Mouse (Mus musculus) embryonic facial prominence, embryonic 14.5 days (tissue): ENCODE data around the gene RPS10-NUDT3. TPM values are rescaled to one million over a fixed set of nuclear protein-coding genes. Genes with fewer than 3 reads are reported as not detected.

Experiments used
- ATAC-seq: fragments of 200-750 bp; cut with Nextera tagmentation; 2 replicates; pipeline ENCODE4 v1.8.0; 2017; ENCODE audit warnings: low read depth, moderate number of reproducible peaks, moderate TSS enrichment
- DNase-seq: peaks from one replicate; pipeline ENCODE4 v3.0.0-alpha.2; 2015; ENCODE audit warnings: low spot score
- H3K27ac ChIP-seq: fragments of 300-500 bp; sonication (generic); replicated peaks from 2 replicates; pipeline ENCODE4 v1.5.1; 2014; ENCODE audit warnings: low read depth, mild to moderate bottlenecking, low read length, moderate library complexity
- H3K27me3 ChIP-seq: fragments of 300-500 bp; sonication (generic); replicated peaks from 2 replicates; pipeline ENCODE4 v1.6.1; 2014; ENCODE audit warnings: low read length; ENCODE audit not compliant: control insufficient read depth, insufficient read depth
- H3K36me3 ChIP-seq: fragments of 300-500 bp; sonication (generic); 2 replicates; pipeline ENCODE4 v1.6.1; 2014; ENCODE audit warnings: low read length, mixed read lengths; ENCODE audit not compliant: control insufficient read depth, insufficient read depth
- H3K4me1 ChIP-seq: fragments of 300-500 bp; sonication (generic); 2 replicates; pipeline ENCODE4 v1.6.1; 2014; ENCODE audit warnings: antibody characterized with exemption, low read length; ENCODE audit not compliant: control insufficient read depth, insufficient read depth
- H3K4me2 ChIP-seq: fragments of 300-500 bp; sonication (generic); 2 replicates; pipeline ENCODE4 v1.6.1; 2014; ENCODE audit warnings: low read depth, mild to moderate bottlenecking, low read length, moderate library complexity, mixed read lengths
- H3K4me3 ChIP-seq: fragments of 300-500 bp; sonication (generic); 2 replicates; pipeline ENCODE4 v1.5.1; 2014; ENCODE audit warnings: low read depth, mild to moderate bottlenecking, low read length
- H3K9ac ChIP-seq: fragments of 300-500 bp; sonication (generic); 2 replicates; pipeline ENCODE4 v1.6.1; 2014; ENCODE audit warnings: low read depth, mild to moderate bottlenecking, low read length, moderate library complexity, mixed read lengths
- H3K9me3 ChIP-seq: fragments of 300-500 bp; sonication (generic); 2 replicates; pipeline ENCODE4 v1.6.1; 2016; ENCODE audit warnings: low read length; ENCODE audit not compliant: control insufficient read depth
- WGBS: fragments of 180-500 bp; shearing (Covaris S2); extraction: QIAGEN DNeasy Blood & Tissue Kit; methylation state at CpG from one replicate; pipeline ENCODE4 v1.1.7; 2014; 5-methylcytosine and 5-hydroxymethylcytosine counted together
- polyA plus RNA-seq: library from polyadenylated mRNA; unstranded; fragments of >200 nt; fragmentation: Nextera tagmentation; extraction: Ambion mirVana; gene quantifications from 2 replicates; pipeline ENCODE4 v1.2.1, GENCODE M21; 2014

The RPS10-NUDT3 gene
- polyA plus RNA-seq, 1 experiment from 2014 or later = not detected

- no peak for ATAC-seq
- no peaks in the 10 kb centered on the region for H3K9me3 ChIP-seq
- no peaks in the 10 kb centered on the region for H3K27me3 ChIP-seq
- H3K36me3 ChIP-seq = no peaks in the 10 kb centered on the region
- H3K4me2 ChIP-seq = no peak overlapping the region
- no peak overlapping the region for H3K9ac ChIP-seq
- no peak for DNase-seq
- no peaks in the 10 kb centered on the region for H3K4me1 ChIP-seq
- no peak overlapping the region for H3K27ac ChIP-seq
- 68% methylated on average over 2 of the region's 2 CpGs for WGBS
- H3K4me3 ChIP-seq = no peak overlapping the region
Measured at GRCm38 (mm10) chr17:27541261-27541660, 93.8 kb downstream of the RPS10-NUDT3 start.

DNA sequence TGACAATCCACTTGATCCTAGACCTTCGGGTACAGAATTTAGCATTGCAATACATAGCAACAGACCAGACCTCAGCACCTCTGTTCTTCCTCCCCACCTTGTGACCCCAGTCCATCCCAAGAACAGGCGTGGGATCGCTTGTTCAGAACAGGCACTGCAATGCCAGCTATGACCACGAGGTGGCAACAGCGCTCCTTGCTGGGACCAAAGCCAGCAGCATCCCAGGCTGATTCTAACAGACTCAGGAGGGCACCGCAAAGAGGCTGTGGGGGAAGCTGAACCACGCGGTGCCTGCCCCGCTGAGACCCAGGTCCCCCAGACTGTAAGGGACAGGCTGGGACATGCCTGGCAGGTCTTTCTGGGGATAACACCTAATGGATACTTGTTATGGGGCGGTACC is 100.3 kb downstream of the RPS10-NUDT3 start:
- DNase-seq (peak; percentile 83), ATAC-seq (peak; percentile 87)
- H3K4me1 ChIP-seq = no peaks in the 10 kb centered on the region
- no peak overlapping the region for H3K4me3 ChIP-seq
- H3K9me3 ChIP-seq = no peaks in the 10 kb centered on the region
- H3K27ac ChIP-seq = no peak overlapping the region
- H3K36me3 ChIP-seq = no peaks in the 10 kb centered on the region
- 8% methylated on average over 10 of the region's 10 CpGs for WGBS
- H3K9ac ChIP-seq = no peak overlapping the region
- no peak overlapping the region for H3K4me2 ChIP-seq
- H3K27me3 ChIP-seq = no peaks in the 10 kb centered on the region

DNA sequence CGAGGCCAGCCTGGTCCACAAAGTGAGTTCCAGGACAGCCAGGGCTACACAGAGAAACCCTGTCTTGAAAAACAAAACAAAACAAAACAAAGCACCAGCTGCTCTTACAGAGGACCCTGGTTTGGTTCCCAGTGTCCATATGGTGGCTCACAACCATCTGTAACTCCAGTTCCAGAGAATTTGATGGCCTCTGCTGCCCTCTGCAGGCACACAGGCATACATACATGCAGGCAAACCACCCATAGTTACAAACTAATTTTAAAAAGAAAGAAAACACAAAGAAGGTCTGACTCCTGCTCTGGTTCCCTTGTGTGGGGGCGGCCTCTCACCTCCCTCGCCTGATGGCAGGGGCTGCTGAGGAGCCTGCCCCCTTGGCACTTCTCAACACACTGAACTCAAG is 101.7 kb downstream of the RPS10-NUDT3 start:
- no peaks in the 10 kb centered on the region for H3K36me3 ChIP-seq
- H3K27me3 ChIP-seq = no peaks in the 10 kb centered on the region
- H3K4me3 ChIP-seq = no peak overlapping the region
- H3K4me2 ChIP-seq = no peak overlapping the region
- H3K9ac ChIP-seq = no peak overlapping the region
- ATAC-seq (no peak), DNase-seq (no peak)
- no peaks in the 10 kb centered on the region for H3K9me3 ChIP-seq
- H3K27ac ChIP-seq = no peak overlapping the region
- no peaks in the 10 kb centered on the region for H3K4me1 ChIP-seq
- WGBS = 76% methylated on average over 3 of the region's 3 CpGs

DNA sequence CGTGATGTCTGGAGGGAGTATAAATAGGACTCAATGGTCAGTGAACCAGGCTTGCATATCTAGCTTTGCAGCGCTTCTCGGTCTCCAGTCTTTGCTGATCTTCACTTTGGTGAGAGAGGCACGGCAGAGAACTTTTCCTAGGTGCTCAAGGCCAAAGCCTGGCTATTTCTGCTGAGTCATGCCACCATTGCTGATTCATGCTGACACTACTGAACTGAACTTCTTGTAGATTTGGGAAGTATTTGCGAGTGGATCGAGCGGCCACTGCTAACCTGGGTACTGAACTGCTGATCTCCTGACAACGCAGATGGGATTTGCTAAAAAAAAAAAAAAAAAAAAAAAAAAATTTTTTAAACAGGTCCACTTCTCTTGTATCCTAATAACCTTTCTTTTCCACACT is 102.9 kb downstream of the RPS10-NUDT3 start:
- Histone ChIP-seq H3K4me2 (no peak overlapping the region), H3K9ac (no peak overlapping the region), H3K27me3 (no peaks in the 10 kb centered on the region), H3K36me3 (no peaks in the 10 kb centered on the region), H3K4me1 (no peaks in the 10 kb centered on the region), H3K4me3 (no peak overlapping the region), H3K9me3 (no peaks in the 10 kb centered on the region), H3K27ac (no peak overlapping the region)
- ATAC-seq (no peak), DNase-seq (no peak)
- WGBS = 87% methylated on average over 8 of the region's 8 CpGs

Other genes with a start within 250 kb of the RPS10-NUDT3 start
- gene Grm4, start 113.8 kb downstream of the RPS10-NUDT3 start, polyA plus RNA-seq = 0.97 and 1.2 TPM in 2 replicates
- gene Hmga1, start 78.7 kb downstream of the RPS10-NUDT3 start, polyA plus RNA-seq = 142 and 170 TPM in 2 replicates
- gene AI413582, start 69.5 kb downstream of the RPS10-NUDT3 start, polyA plus RNA-seq = 28.8 and 29.3 TPM in 2 replicates
- 37.4 and 38.1 TPM in 2 replicates for gene Nudt3, start 11.7 kb downstream of the RPS10-NUDT3 start, polyA plus RNA-seq
- 1,119 and 1,122 TPM in 2 replicates for gene Rps10, start 1.4 kb upstream of the RPS10-NUDT3 start, polyA plus RNA-seq
- 4.4 and 6.1 TPM in 2 replicates for gene Pacsin1, start 20.3 kb upstream of the RPS10-NUDT3 start, polyA plus RNA-seq
- gene Spdef, start 93.7 kb upstream of the RPS10-NUDT3 start, polyA plus RNA-seq = 0.26 and 1.6 TPM in 2 replicates
- gene D17Wsu92e, start 185.4 kb upstream of the RPS10-NUDT3 start, polyA plus RNA-seq = 18.8 and 19.0 TPM in 2 replicates
- 272 and 274 TPM in 2 replicates for gene Snrpc, start 202.9 kb upstream of the RPS10-NUDT3 start, polyA plus RNA-seq
- gene Uhrf1bp1, start 221.2 kb upstream of the RPS10-NUDT3 start, polyA plus RNA-seq = 5.9 and 6.7 TPM in 2 replicates